Mouse (Mus musculus): ENCODE measurements at regions not wholly inside any gene's neighbourhood (a gene's known extent, or its start where the extent isn't known, plus 50 kb on each side); places are given as distances from the start of the nearest gene placed in this dataset.

- TF ChIP-seq GATA1 (IDR thresholded peaks at IDR 0.05; ENCODE audit: borderline replicate concordance, low read length), result no peak
- TF ChIP-seq FLI1 (IDR thresholded peaks at IDR 0.05; ENCODE audit: low read length), result no peak
Measured at GRCm38 (mm10) chr16:31580779-31581178, 82.5 kb upstream of the Dlg1 start.
